Mouse (Mus musculus) megakaryocyte, embryonic 14.5 days (primary cell): Measurements from ENCODE around the gene Irx1. TPM values are rescaled to one million over a fixed set of nuclear protein-coding genes. Genes with fewer than 3 reads are reported as not detected.

Experiments
- H3K27me3 ChIP-seq: replicated peaks from 2 replicates; pipeline ENCODE3; 2012; ENCODE audit warnings: inconsistent platforms
- H3K36me3 ChIP-seq: replicated peaks from 2 replicates; pipeline ENCODE3; 2012; ENCODE audit warnings: low read length, inconsistent platforms, mixed read lengths
- H3K4me1 ChIP-seq: 2 replicates; pipeline ENCODE4 v1.6.1; 2012; ENCODE audit warnings: inconsistent platforms
- H3K4me3 ChIP-seq: replicated peaks from 2 replicates; pipeline ENCODE3; 2012; ENCODE audit warnings: moderate library complexity, mild to moderate bottlenecking, inconsistent platforms
- H3K9me3 ChIP-seq: 2 replicates; pipeline ENCODE4 v1.6.1; 2012; ENCODE audit warnings: inconsistent platforms
- FLI1 ChIP-seq: IDR thresholded peaks from 2 replicates; pipeline ENCODE4 v1.6.1; 2012; ENCODE audit warnings: low read length, inconsistent platforms, mixed read lengths
- GATA1 ChIP-seq: IDR thresholded peaks from 3 replicates; pipeline ENCODE4 v1.6.1; 2012; ENCODE audit warnings: mixed read lengths, low read length, inconsistent platforms, borderline replicate concordance
- polyA plus RNA-seq: library from polyadenylated mRNA; stranded (reverse); fragments of >175 nt; gene quantifications from 2 replicates; pipeline ENCODE4 v1.2.3, GENCODE M21; 2012; ENCODE audit warnings: low replicate concordance; ENCODE audit not compliant: insufficient read depth

Gene Irx1
- polyA plus RNA-seq, result not detected in 2 replicates

- Histone ChIP-seq H3K4me3 (no peak within 1 kb of the TSS), H3K4me1 (peaks cover 3% of the 10 kb centered on the region; the same call in 1 of the 2 replicates), H3K36me3 (no peaks in the 10 kb centered on the region), H3K27me3 (peaks cover 98% of the 10 kb centered on the region), H3K9me3 (peaks cover 11% of the 10 kb centered on the region; the same call in 1 of the 2 replicates)
- TF ChIP-seq GATA1, result no peak
- no peak for TF ChIP-seq FLI1
Observed at GRCm38 (mm10) chr13:71963356-71964351, at the start of gene Irx1. Gene Irx1 (minus strand): TSS chr13:71963723.

DNA sequence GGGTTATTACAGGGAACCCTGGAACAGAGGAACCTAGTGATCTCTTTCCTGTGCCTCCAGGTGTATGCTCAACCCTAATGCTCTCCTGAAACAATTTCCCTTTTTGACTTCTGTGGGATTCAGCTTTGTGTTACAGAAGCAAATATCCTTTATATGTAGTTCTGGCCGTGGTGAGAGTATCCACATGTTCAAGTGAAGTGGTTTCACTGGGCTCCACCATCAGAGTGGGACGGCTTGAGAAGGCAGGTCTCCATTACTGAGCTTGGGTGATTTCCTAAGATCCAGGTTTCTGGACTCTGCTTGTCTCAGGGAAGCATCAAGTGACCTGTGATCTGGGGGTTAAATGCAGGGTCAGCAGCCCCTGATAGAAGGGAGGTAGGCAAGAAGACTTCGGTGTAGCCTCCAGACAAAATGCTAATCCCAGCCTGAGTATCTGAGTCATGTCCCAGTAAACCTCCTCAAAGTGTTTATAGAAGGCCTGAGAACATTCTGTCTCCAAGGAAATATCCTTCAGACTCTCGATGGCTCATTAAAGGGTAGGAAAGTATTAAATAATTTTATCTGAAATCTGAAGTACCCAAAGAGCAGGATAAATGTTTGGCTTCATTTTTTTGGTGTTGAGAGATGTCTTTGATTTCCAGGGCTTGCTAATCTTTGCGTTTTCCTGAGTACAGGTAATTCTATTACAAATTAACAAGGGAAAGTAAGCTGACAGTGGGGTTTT lies 16.6 kb upstream of the Irx1 start:
- no peak for TF ChIP-seq GATA1
- no peak for TF ChIP-seq FLI1
- H3K27me3 ChIP-seq, result no peaks in the 10 kb centered on the region
- 0 out of 2 replicates have a peak, but pooled peaks cover 4% of the 10 kb centered on the region for H3K9me3 ChIP-seq
- H3K36me3 ChIP-seq, result no peaks in the 10 kb centered on the region
- H3K4me1 ChIP-seq, result no peaks in the 10 kb centered on the region
- no peak overlapping the region for H3K4me3 ChIP-seq

GRCm38 (mm10) chr13:71975753-71976152 lies 12.2 kb upstream of the Irx1 start:
- TF ChIP-seq FLI1, result no peak
- TF ChIP-seq GATA1, result no peak
- Histone ChIP-seq H3K27me3 (no peaks in the 10 kb centered on the region), H3K9me3 (peaks cover 4% of the 10 kb centered on the region; the same call in 1 of the 2 replicates)

DNA sequence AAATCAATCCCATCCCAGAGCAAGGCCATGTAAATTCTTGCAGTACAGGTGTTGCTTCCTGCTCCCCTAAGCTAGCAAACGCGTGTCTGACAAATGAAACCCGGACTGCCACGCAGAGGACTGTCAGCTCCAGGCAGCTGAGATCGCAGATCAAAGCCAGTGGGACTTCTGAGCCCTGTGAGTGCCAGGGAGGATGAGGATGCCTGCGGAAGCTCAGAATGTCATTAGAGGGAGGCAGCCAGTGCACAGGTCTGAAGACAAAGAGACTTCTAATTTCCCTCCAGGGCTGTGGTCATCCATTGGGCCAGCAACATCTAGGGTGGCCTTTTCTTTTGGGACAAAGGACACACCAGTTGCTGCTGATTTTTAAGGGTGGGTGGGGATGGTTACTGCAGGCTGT lies 4.8 kb upstream of the Irx1 start:
- no peak for TF ChIP-seq FLI1
- TF ChIP-seq GATA1, result no peak
- H3K36me3 ChIP-seq, result no peaks in the 10 kb centered on the region

More at GRCm38 (mm10) chr13:71975753-71976152, 12.2 kb upstream of the Irx1 start:
- no peaks in the 10 kb centered on the region for H3K36me3 ChIP-seq
- H3K4me3 ChIP-seq, result no peak overlapping the region
- no peaks in the 10 kb centered on the region for H3K4me1 ChIP-seq

GRCm38 (mm10) chr13:71967341-71968250 lies 4.1 kb upstream of the Irx1 start:
- peaks cover 4% of the 10 kb centered on the region; the same call in 1 of the 2 replicates for H3K9me3 ChIP-seq
- peaks cover 61% of the 10 kb centered on the region for H3K27me3 ChIP-seq
- TF ChIP-seq FLI1 (no peak), GATA1 (no peak)
- no peak overlapping the region for H3K4me3 ChIP-seq
- H3K36me3 ChIP-seq, result no peaks in the 10 kb centered on the region
- H3K4me1 ChIP-seq, result no peaks in the 10 kb centered on the region

More for the DNA sequence above, 4.8 kb upstream of the Irx1 start:
- Histone ChIP-seq H3K4me1 (no peaks in the 10 kb centered on the region), H3K27me3 (peaks cover 54% of the 10 kb centered on the region), H3K9me3 (peaks cover 4% of the 10 kb centered on the region; the same call in 1 of the 2 replicates), H3K4me3 (no peak overlapping the region)

DNA sequence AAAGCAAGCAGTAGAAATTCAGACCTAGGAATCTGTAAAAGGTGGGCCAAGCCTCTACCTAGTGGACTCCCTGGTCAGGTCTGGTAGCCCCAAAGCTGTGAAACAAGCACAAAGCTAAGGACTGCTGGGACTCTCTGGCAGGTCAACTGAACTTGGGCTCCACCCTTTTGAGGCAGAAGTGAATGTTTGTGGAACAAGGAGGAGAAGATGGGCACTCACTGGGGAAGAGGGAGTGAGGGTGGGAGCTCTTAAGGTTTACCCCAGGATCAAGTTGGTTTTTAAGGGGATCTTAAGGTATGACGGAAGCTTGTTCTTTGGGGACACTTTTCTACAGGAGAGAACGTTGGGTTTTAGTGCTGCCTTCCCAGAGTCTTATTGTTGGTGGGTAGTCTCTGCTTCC lies 3.1 kb upstream of the Irx1 start:
- Histone ChIP-seq H3K4me3 (no peak overlapping the region), H3K4me1 (no peaks in the 10 kb centered on the region), H3K36me3 (no peaks in the 10 kb centered on the region), H3K27me3 (peaks cover 71% of the 10 kb centered on the region), H3K9me3 (peaks cover 3% of the 10 kb centered on the region; the same call in 1 of the 2 replicates)
- TF ChIP-seq GATA1, result no peak
- TF ChIP-seq FLI1, result no peak

DNA sequence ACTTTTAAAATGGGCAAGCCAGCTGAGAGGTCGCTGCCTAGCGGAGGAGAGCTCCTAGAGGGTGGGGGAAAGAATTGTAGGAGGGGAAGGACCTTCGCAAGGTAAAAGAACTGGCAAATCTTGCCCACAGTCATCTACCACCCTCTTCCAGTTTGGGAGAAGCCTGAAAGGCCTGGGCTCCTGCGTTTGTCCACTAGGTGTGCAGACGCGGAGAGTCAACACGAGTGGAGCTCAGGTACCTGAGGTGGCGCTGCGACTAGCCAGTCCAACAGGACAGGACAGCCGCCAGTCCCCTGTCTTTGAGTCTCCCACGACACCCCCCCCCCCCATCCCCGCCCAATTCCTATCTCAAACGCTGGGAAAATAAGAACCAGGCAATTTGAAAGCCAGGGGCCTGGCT lies 843 bp upstream of the Irx1 start:
- Histone ChIP-seq H3K4me1 (peaks cover 3% of the 10 kb centered on the region; the same call in 1 of the 2 replicates), H3K27me3 (peaks cover 92% of the 10 kb centered on the region), H3K4me3 (no peak overlapping the region), H3K36me3 (no peaks in the 10 kb centered on the region), H3K9me3 (peaks cover 6% of the 10 kb centered on the region; the same call in 1 of the 2 replicates)
- no peak for TF ChIP-seq FLI1

GRCm38 (mm10) chr13:71962661-71963355 lies 715 bp downstream of the Irx1 start:
- no peaks in the 10 kb centered on the region for H3K36me3 ChIP-seq
- peaks cover 3% of the 10 kb centered on the region; the same call in 1 of the 2 replicates for H3K4me1 ChIP-seq
- peaks cover 98% of the 10 kb centered on the region for H3K27me3 ChIP-seq
- H3K9me3 ChIP-seq, result peaks cover 11% of the 10 kb centered on the region; the same call in 1 of the 2 replicates
- no peak overlapping the region for H3K4me3 ChIP-seq
- no peak for TF ChIP-seq GATA1
- no peak for TF ChIP-seq FLI1
